Mouse (Mus musculus) forebrain, embryonic 15.5 days (tissue): ENCODE data around the gene Ankrd55. TPM values are rescaled to one million over a fixed set of nuclear protein-coding genes. Genes with fewer than 3 reads are reported as not detected.
"Not testable (repeated sequence)": the region's sequence is repeated elsewhere in the genome, so short reads cannot be mapped to it uniquely, and the experiment has no call there.

ENCODE experiments used
- ATAC-seq: fragments of 200-750 bp; cut with Nextera tagmentation; replicated peaks from 2 replicates; pipeline ENCODE4 v1.8.0; 2017; ENCODE audit warnings: mild to moderate bottlenecking, moderate TSS enrichment, moderate library complexity
- H3K27ac ChIP-seq: fragments of 300-500 bp; sonication (generic); replicated peaks from 2 replicates; pipeline ENCODE4 v1.5.1; 2015; ENCODE audit warnings: mild to moderate bottlenecking, inconsistent platforms
- H3K27me3 ChIP-seq: fragments of 300-500 bp; sonication (generic); 2 replicates; pipeline ENCODE4 v1.6.1; 2015; ENCODE audit warnings: inconsistent platforms
- H3K36me3 ChIP-seq: fragments of 300-500 bp; sonication (generic); 2 replicates; pipeline ENCODE4 v1.6.1; 2015; ENCODE audit warnings: mild to moderate bottlenecking, inconsistent platforms
- H3K4me1 ChIP-seq: fragments of 300-500 bp; sonication (generic); 2 replicates; pipeline ENCODE4 v1.6.1; 2015; ENCODE audit warnings: inconsistent platforms
- H3K4me2 ChIP-seq: fragments of 300-500 bp; sonication (generic); replicated peaks from 2 replicates; pipeline ENCODE4 v1.6.1; 2015; ENCODE audit warnings: mild to moderate bottlenecking, inconsistent platforms
- H3K4me3 ChIP-seq: fragments of 300-500 bp; sonication (generic); 2 replicates; pipeline ENCODE4 v1.5.1; 2015; ENCODE audit warnings: mild to moderate bottlenecking, inconsistent platforms
- H3K9ac ChIP-seq: fragments of 300-500 bp; sonication (generic); replicated peaks from 2 replicates; pipeline ENCODE4 v1.6.1; 2015; ENCODE audit warnings: mild to moderate bottlenecking, inconsistent platforms
- H3K9me3 ChIP-seq: fragments of 300-500 bp; sonication (generic); 2 replicates; pipeline ENCODE4 v1.6.1; 2016; ENCODE audit warnings: inconsistent platforms
- WGBS: fragments of 180-500 bp; shearing (Covaris S2); methylation state at CpG from one replicate; pipeline ENCODE4 v1.1.7; 2015; ENCODE audit warnings: mixed read lengths; 5-methylcytosine and 5-hydroxymethylcytosine counted together
- polyA plus RNA-seq: library from polyadenylated mRNA; unstranded; fragments of >200 nt; fragmentation: Nextera tagmentation; extraction: Ambion mirVana; gene quantifications from 2 replicates; pipeline ENCODE4 v1.2.1, GENCODE M21; 2015

Ankrd55 gene
- polyA plus RNA-seq, 1 experiment from 2014 or later, result 2.6 TPM

- WGBS, result 91% methylated on average over 7 of the region's 7 CpGs
- ATAC-seq, result no peak
Measured at GRCm38 (mm10) chr13:112424635-112425034, 136.4 kb downstream of the Ankrd55 start.

DNA sequence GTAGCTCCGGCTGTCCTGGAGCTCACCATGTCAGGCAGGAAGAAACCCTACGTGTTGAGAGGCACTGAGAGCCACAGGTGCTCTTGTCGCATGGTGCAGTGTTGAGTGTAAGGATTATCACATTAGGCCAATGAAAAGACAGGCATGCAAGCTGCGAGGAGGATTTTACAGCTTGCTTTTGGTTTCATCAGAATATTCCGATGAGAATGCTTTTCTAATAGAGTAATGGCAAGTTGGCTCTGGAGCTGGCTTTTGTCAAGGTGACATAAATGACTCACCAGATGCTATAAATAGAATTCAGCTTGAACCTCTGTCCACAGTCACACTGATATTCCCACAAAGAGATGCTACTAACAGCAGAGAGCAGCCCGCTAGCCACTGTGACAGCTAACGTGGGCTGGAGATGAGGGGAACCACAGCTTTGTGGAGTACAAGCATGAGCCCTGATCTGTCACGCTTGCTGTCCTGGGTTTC is 137.0 kb downstream of the Ankrd55 start:
- H3K4me2 ChIP-seq, result no peak overlapping the region
- ATAC-seq, result no peak
- H3K4me3 ChIP-seq, result no peak overlapping the region
- 79% methylated on average over 8 of the region's 8 CpGs for WGBS
- H3K36me3 ChIP-seq, result no peaks in the 10 kb centered on the region
- no peaks in the 10 kb centered on the region for H3K9me3 ChIP-seq
- no peak overlapping the region for H3K27ac ChIP-seq
- H3K4me1 ChIP-seq, result no peaks in the 10 kb centered on the region
- H3K27me3 ChIP-seq, result no peaks in the 10 kb centered on the region
- H3K9ac ChIP-seq, result no peak overlapping the region

More at GRCm38 (mm10) chr13:112424635-112425034, 136.4 kb downstream of the Ankrd55 start:
- Histone ChIP-seq H3K27me3 (no peaks in the 10 kb centered on the region), H3K4me2 (no peak overlapping the region), H3K9ac (no peak overlapping the region), H3K9me3 (no peaks in the 10 kb centered on the region), H3K4me3 (no peak overlapping the region), H3K27ac (no peak overlapping the region), H3K4me1 (no peaks in the 10 kb centered on the region), H3K36me3 (no peaks in the 10 kb centered on the region)

DNA sequence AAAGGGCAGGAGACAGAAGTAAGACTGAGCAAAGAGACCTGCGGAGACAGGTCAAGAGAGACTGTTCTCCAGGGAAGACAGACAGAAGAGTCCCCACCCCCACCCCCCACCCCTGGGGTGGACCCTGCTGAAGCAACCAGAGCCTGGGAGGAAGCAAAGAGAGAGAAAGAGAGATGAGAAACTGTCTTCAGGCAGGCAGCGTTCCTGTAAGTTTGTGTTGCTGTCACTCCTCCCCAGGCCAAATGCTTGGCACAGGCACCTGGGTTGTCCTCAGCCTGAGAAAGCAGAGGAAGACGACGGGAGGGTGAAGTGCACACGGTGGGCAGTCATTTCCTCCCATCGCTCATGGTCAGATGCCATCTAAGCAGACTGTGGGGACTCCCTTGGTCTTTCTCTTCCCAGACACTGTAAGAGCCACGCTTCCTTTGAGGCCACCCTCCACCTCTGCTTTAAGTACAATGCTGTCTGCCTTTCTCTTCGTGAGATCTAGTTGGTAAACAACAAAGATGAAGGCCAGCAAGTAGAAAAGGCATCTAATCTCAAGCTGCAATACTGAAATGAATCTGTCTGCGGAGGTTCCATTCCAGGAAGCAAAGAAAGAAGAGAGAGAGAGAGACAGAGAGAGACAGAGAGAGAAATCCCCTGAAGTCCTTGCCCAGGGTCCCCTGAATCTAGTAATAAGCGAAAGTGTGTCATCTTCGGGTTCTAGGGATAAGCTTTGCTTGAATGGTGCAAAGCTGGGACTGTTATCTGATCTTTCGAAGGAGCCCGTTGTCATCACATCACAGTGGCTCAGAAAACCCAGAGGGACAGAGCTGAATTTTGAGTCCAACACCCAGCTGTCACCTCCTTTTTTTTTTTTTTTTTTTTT is 138.2 kb downstream of the Ankrd55 start:
- Histone ChIP-seq H3K9ac (no peak overlapping the region), H3K9me3 (no peaks in the 10 kb centered on the region), H3K36me3 (no peaks in the 10 kb centered on the region), H3K27ac (no peak overlapping the region), H3K4me1 (no peaks in the 10 kb centered on the region), H3K27me3 (no peaks in the 10 kb centered on the region), H3K4me2 (no peak overlapping the region), H3K4me3 (no peak overlapping the region)
- 75% methylated on average over 13 of the region's 13 CpGs for WGBS
- no peak for ATAC-seq

DNA sequence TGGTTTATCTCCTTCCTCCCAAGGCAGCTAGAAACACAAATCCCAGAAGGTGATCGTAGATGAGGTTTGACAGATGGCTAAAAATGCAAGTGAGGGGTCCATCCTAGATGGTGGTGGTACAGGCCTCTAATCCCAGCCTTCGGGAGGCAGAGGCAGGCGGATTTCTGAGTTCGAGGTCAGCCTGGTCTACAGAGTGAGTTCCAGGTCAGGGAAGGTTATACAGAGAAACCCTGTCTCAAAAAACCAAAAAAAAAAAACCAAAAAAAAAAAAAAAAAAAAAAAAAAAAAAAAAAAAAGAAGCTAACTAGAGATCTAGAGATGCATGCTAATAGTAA is 138.9 kb downstream of the Ankrd55 start:
- not testable (repeated sequence) for H3K36me3 ChIP-seq, ATAC-seq, H3K4me3 ChIP-seq, H3K27ac ChIP-seq, H3K4me2 ChIP-seq, H3K27me3 ChIP-seq, H3K9me3 ChIP-seq, H3K9ac ChIP-seq, H3K4me1 ChIP-seq
- WGBS, result 91% methylated on average over 4 of the region's 4 CpGs

DNA sequence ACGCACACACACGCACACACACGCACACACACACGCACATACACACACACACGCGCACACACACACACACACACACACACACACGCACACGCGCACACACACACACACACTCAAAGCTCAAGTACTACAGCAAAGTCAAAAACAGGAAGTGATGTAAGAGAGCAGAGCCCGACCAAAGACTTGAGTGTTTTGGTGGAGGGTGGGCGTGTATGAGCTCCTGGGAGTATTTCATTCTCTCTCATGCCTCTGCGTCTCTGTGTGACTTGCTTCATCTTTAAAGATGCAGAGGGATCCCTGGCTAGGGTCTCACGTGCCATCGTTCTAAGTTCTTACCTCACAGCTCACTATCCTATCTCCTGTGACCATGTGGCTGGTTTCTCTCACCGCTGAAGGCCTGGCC is 139.3 kb downstream of the Ankrd55 start:
- Histone ChIP-seq H3K9ac (no peak overlapping the region), H3K4me1 (no peaks in the 10 kb centered on the region), H3K9me3 (no peaks in the 10 kb centered on the region), H3K4me2 (no peak overlapping the region), H3K27ac (no peak overlapping the region), H3K4me3 (no peak overlapping the region), H3K36me3 (no peaks in the 10 kb centered on the region), H3K27me3 (no peaks in the 10 kb centered on the region)
- WGBS, result 94% methylated on average over 15 of the region's 15 CpGs
- ATAC-seq, result no peak

- no peak overlapping the region for H3K4me3 ChIP-seq
- H3K4me2 ChIP-seq, result no peak overlapping the region
- H3K9me3 ChIP-seq, result no peaks in the 10 kb centered on the region
- H3K36me3 ChIP-seq, result no peaks in the 10 kb centered on the region
- H3K27ac ChIP-seq, result no peak overlapping the region
- 72% methylated on average over 5 of the region's 5 CpGs for WGBS
- no peak for ATAC-seq
- no peaks in the 10 kb centered on the region for H3K4me1 ChIP-seq
- H3K27me3 ChIP-seq, result no peaks in the 10 kb centered on the region
- H3K9ac ChIP-seq, result no peak overlapping the region
Measured at GRCm38 (mm10) chr13:112433271-112433670, 145.0 kb downstream of the Ankrd55 start.

Other genes with a start within 250 kb of the Ankrd55 start
- gene Il6st, start 175.6 kb downstream of the Ankrd55 start, polyA plus RNA-seq, result 11.3 and 15.1 TPM in 2 replicates